Mouse (Mus musculus) heart, embryonic 11.5 days (tissue): ENCODE measurements at regions not wholly inside any gene's neighbourhood (a gene's known extent, or its start where the extent isn't known, plus 50 kb on each side); places are given as distances from the start of the nearest gene placed in this dataset.

ENCODE experiments used
- ATAC-seq: fragments of 200-750 bp; cut with Nextera tagmentation; replicated peaks from 2 replicates; pipeline ENCODE4 v1.8.0; 2017; ENCODE audit warnings: moderate library complexity; ENCODE audit not compliant: insufficient number of reproducible peaks, low FRiP score, low TSS enrichment
- H3K27ac ChIP-seq: fragments of 300-500 bp; sonication (generic); 2 replicates; pipeline ENCODE4 v1.5.1; 2014; ENCODE audit warnings: mild to moderate bottlenecking, low read depth, low read length
- H3K27me3 ChIP-seq: fragments of 300-500 bp; sonication (generic); 2 replicates; pipeline ENCODE4 v1.6.1; 2014; ENCODE audit warnings: mild to moderate bottlenecking, low read length, mixed read lengths; ENCODE audit not compliant: control insufficient read depth, insufficient read depth
- H3K36me3 ChIP-seq: fragments of 300-500 bp; sonication (generic); 2 replicates; pipeline ENCODE4 v1.6.1; 2014; ENCODE audit warnings: mild to moderate bottlenecking, low read length, moderate library complexity, mixed read lengths; ENCODE audit not compliant: control insufficient read depth, insufficient read depth
- H3K4me1 ChIP-seq: fragments of 300-500 bp; sonication (generic); 2 replicates; pipeline ENCODE4 v1.6.1; 2014; ENCODE audit warnings: low read length; ENCODE audit not compliant: control insufficient read depth, insufficient read depth
- H3K4me2 ChIP-seq: fragments of 300-500 bp; sonication (generic); 2 replicates; pipeline ENCODE4 v1.6.1; 2014; ENCODE audit warnings: mild to moderate bottlenecking, moderate library complexity
- H3K4me3 ChIP-seq: fragments of 300-500 bp; sonication (generic); 2 replicates; pipeline ENCODE4 v1.5.1; 2014; ENCODE audit warnings: low read depth, low read length
- H3K9ac ChIP-seq: fragments of 300-500 bp; sonication (generic); 2 replicates; pipeline ENCODE4 v1.6.1; 2014; ENCODE audit warnings: mild to moderate bottlenecking, low read depth, low read length, moderate library complexity
- H3K9me3 ChIP-seq: fragments of 300-500 bp; sonication (generic); replicated peaks from 2 replicates; pipeline ENCODE4 v1.6.1; 2016; ENCODE audit warnings: low read length; ENCODE audit not compliant: control insufficient read depth
- WGBS: fragments of 180-500 bp; shearing (Covaris S2); extraction: QIAGEN DNeasy Blood & Tissue Kit; methylation state at CpG from one replicate; pipeline ENCODE4 v1.1.7; 2014; ENCODE audit not compliant: insufficient replicate concordance; 5-methylcytosine and 5-hydroxymethylcytosine counted together

- Histone ChIP-seq H3K27me3 (no peaks in the 10 kb centered on the region), H3K4me2 (no peak overlapping the region), H3K4me1 (no peaks in the 10 kb centered on the region), H3K9ac (no peak overlapping the region), H3K27ac (no peak overlapping the region), H3K9me3 (no peaks in the 10 kb centered on the region; the same call in 1 of the 2 replicates), H3K4me3 (no peak overlapping the region), H3K36me3 (no peaks in the 10 kb centered on the region)
- 83% methylated on average over 2 of the region's 2 CpGs for WGBS
- no peak for ATAC-seq
These were observed 173.1 kb downstream of the Cdh26 start for GRCm38 (mm10) chr2:178603443-178603842.

GRCm38 (mm10) chr2:178606733-178607132 is 176.4 kb downstream of the Cdh26 start:
- 33% methylated on average over 4 of the region's 4 CpGs for WGBS
- no peaks in the 10 kb centered on the region for H3K27me3 ChIP-seq
- ATAC-seq = peak; percentile 50; the same call in 1 of the 2 replicates

GRCm38 (mm10) chr2:178610211-178610975 is 180.1 kb downstream of the Cdh26 start:
- no peak for ATAC-seq
- WGBS = 68% methylated on average over 18 of the region's 18 CpGs
- H3K9me3 ChIP-seq = no peaks in the 10 kb centered on the region

More at GRCm38 (mm10) chr2:178606733-178607132, 176.4 kb downstream of the Cdh26 start:
- Histone ChIP-seq H3K4me1 (no peaks in the 10 kb centered on the region), H3K9ac (no peak overlapping the region), H3K9me3 (no peaks in the 10 kb centered on the region), H3K36me3 (no peaks in the 10 kb centered on the region), H3K4me2 (no peak overlapping the region), H3K4me3 (no peak overlapping the region), H3K27ac (no peak overlapping the region)

DNA sequence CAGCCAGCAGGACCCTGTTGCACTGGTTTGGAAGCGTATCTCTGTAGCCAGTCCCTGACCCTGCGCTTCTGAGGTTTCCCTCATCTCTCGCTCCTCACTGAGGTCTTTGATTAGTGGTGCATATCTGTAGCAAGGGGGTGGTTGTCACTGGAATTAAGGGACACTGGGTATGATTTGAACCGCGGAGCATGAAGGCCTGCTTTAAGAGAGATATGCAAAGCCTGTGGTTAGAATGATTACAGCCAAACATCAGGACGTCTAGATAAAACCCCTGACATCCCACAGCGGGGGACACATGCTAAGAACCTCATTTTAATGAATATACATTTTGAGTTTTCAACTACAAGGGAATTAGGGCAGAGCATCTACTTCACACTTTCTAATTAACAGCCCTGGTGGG is 184.4 kb downstream of the Cdh26 start:
- H3K4me3 ChIP-seq = no peak overlapping the region
- 45% methylated on average over 7 of the region's 7 CpGs for WGBS

More at GRCm38 (mm10) chr2:178610211-178610975, 180.1 kb downstream of the Cdh26 start:
- no peak overlapping the region for H3K4me3 ChIP-seq
- no peaks in the 10 kb centered on the region for H3K27me3 ChIP-seq
- peaks cover 3% of the 10 kb centered on the region; the same call in 1 of the 2 replicates for H3K4me1 ChIP-seq
- H3K9ac ChIP-seq = no peak overlapping the region
- H3K27ac ChIP-seq = no peak overlapping the region
- no peak overlapping the region for H3K4me2 ChIP-seq
- H3K36me3 ChIP-seq = no peaks in the 10 kb centered on the region

GRCm38 (mm10) chr2:178622801-178623200 is 192.5 kb downstream of the Cdh26 start:
- no peaks in the 10 kb centered on the region for H3K9me3 ChIP-seq
- 42% methylated on average over 3 of the region's 3 CpGs for WGBS
- no peaks in the 10 kb centered on the region for H3K27me3 ChIP-seq
- no peak overlapping the region for H3K27ac ChIP-seq
- peaks cover 1% of the 10 kb centered on the region; the same call in 1 of the 2 replicates for H3K4me1 ChIP-seq
- no peaks in the 10 kb centered on the region for H3K36me3 ChIP-seq
- H3K9ac ChIP-seq = no peak overlapping the region
- H3K4me2 ChIP-seq = no peak overlapping the region
- no peak overlapping the region for H3K4me3 ChIP-seq
- no peak for ATAC-seq

More for the DNA sequence above, 184.4 kb downstream of the Cdh26 start:
- Histone ChIP-seq H3K27ac (no peak overlapping the region), H3K9me3 (no peaks in the 10 kb centered on the region), H3K27me3 (no peaks in the 10 kb centered on the region), H3K4me2 (no peak overlapping the region), H3K4me1 (peaks cover 3% of the 10 kb centered on the region; the same call in 1 of the 2 replicates), H3K9ac (no peak overlapping the region), H3K36me3 (no peaks in the 10 kb centered on the region)
- ATAC-seq = no peak

DNA sequence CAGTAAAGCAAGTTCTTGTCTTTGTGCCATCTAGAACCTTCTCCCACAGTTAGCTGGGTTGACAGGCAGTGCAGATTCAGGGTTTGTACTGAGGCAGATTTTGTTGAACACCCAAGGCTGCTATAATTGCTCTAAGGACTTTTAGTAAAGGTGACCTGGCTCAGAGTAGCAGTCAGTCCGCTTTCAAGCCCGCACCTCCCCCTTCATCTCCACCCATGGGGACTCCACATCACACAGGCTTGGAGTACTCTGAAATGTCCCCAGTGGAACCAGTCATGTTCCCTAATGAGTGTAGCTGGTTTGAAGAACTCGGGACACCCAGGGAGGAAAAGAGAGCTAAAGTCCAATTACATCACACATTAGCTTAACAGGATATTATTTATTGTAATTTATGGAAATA is 194.1 kb downstream of the Cdh26 start:
- no peak overlapping the region for H3K4me2 ChIP-seq
- H3K9me3 ChIP-seq = no peaks in the 10 kb centered on the region
- peaks cover 7% of the 10 kb centered on the region; the same call in 1 of the 2 replicates for H3K4me1 ChIP-seq
- H3K27ac ChIP-seq = no peak overlapping the region
- no peaks in the 10 kb centered on the region for H3K36me3 ChIP-seq
- ATAC-seq = no peak
- H3K9ac ChIP-seq = no peak overlapping the region
- 80% methylated on average over 3 of the region's 3 CpGs for WGBS
- H3K4me3 ChIP-seq = no peak overlapping the region
- H3K27me3 ChIP-seq = no peaks in the 10 kb centered on the region

DNA sequence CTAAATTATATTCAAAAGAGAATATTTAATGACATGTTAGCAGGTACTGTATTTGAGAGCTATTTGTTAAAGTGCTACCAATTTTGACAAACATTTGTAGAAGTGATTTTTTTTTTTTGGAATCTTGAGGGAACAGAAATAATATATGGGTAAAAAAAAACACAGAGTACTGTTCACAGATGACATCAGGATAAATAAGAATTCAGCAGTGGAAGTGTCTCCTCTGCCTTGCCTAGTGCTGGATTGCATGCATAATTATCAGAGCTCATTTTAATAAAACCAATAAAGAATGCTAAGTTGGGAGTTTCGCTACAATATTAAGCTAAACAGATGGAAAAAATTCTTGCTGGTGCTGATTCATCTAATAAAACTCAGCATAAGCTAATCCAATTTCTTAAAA is 194.6 kb downstream of the Cdh26 start:
- no peak for ATAC-seq
- no peak overlapping the region for H3K4me2 ChIP-seq
- H3K4me1 ChIP-seq = peaks cover 7% of the 10 kb centered on the region; the same call in 1 of the 2 replicates
- H3K9ac ChIP-seq = no peak overlapping the region
- no peak overlapping the region for H3K4me3 ChIP-seq
- H3K27me3 ChIP-seq = no peaks in the 10 kb centered on the region
- no peaks in the 10 kb centered on the region for H3K36me3 ChIP-seq
- H3K27ac ChIP-seq = no peak overlapping the region
- WGBS = 88% methylated on average over 1 of the region's 1 CpGs
- no peaks in the 10 kb centered on the region for H3K9me3 ChIP-seq

- H3K9ac ChIP-seq = no peak overlapping the region
- H3K36me3 ChIP-seq = no peaks in the 10 kb centered on the region
- no peak overlapping the region for H3K4me2 ChIP-seq
- 24% methylated on average over 7 of the region's 7 CpGs for WGBS
- H3K4me1 ChIP-seq = peaks cover 7% of the 10 kb centered on the region; the same call in 1 of the 2 replicates
- H3K9me3 ChIP-seq = no peaks in the 10 kb centered on the region
- H3K4me3 ChIP-seq = no peak overlapping the region
- no peak for ATAC-seq
- no peak overlapping the region for H3K27ac ChIP-seq
- H3K27me3 ChIP-seq = no peaks in the 10 kb centered on the region
These were observed 199.4 kb downstream of the Cdh26 start for GRCm38 (mm10) chr2:178629756-178630155.

DNA sequence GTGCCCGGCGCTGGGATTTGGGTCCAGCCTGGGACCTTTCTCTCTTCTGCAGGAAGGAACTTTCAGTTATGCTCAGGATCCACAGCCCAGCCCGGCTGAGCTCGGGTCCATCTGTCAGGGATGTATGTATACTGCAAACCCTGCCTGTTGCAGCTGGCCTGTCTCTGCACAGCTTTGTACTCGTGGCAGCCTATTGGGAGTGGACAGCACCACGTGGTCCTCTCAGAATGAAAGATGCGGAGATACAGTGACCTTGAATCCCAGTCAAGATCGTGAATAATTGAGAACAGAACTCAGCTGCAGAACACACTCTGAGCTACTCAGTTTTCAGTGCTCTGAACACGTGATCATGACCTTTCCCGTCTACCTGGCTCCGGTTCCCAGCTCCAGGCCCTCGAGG is 200.2 kb downstream of the Cdh26 start:
- Histone ChIP-seq H3K4me3 (no peak overlapping the region), H3K36me3 (no peaks in the 10 kb centered on the region), H3K4me1 (peaks cover 7% of the 10 kb centered on the region; the same call in 1 of the 2 replicates), H3K9me3 (no peaks in the 10 kb centered on the region), H3K9ac (no peak overlapping the region), H3K4me2 (no peak overlapping the region), H3K27ac (no peak overlapping the region), H3K27me3 (no peaks in the 10 kb centered on the region)
- WGBS = 77% methylated on average over 12 of the region's 12 CpGs
- no peak for ATAC-seq
